Mouse (Mus musculus): ENCODE measurements at regions not wholly inside any gene's neighbourhood (a gene's known extent, or its start where the extent isn't known, plus 50 kb on each side); places are given as distances from the start of the nearest gene placed in this dataset.

GRCm38 (mm10) chr16:49304354-49304753 lies 247.1 kb downstream of the Myh15 start:
- no peak overlapping the region for H3K4me3 ChIP-seq (ENCODE audit: control insufficient read depth in 1 of 2, insufficient read depth in 1 of 2, low read depth in 2 of 2, low read length in 2 of 2)
- no peaks in the 10 kb centered on the region for H3K4me1 ChIP-seq (ENCODE audit: control insufficient read depth in 1 of 2, insufficient read depth in 2 of 2, low read length in 2 of 2)
- no peaks in the 10 kb centered on the region for H3K36me3 ChIP-seq (ENCODE audit: control insufficient read depth in 1 of 2, insufficient read depth in 2 of 2, low read length in 2 of 2)
- H3K27ac ChIP-seq (ENCODE audit: control insufficient read depth, low read depth, low read length), result no peak overlapping the region
- TF ChIP-seq ETS1 (IDR thresholded peaks at IDR 0.05; ENCODE audit: low read depth, low read length) (no peak), TCF12 (IDR thresholded peaks at IDR 0.05; ENCODE audit: low read depth, low read length) (no peak), CHD1 (IDR thresholded peaks at IDR 0.05; ENCODE audit: low read depth, low read length) (no peak), ZC3H11A (IDR thresholded peaks at IDR 0.05; ENCODE audit: low read depth, low read length) (no peak)
- H3K27me3 ChIP-seq (ENCODE audit: control insufficient read depth in 1 of 2, insufficient read depth in 2 of 2, low read length in 2 of 2), result no peaks in the 10 kb centered on the region
- no peaks in the 10 kb centered on the region for H3K9me3 ChIP-seq (replicated peaks; ENCODE audit: insufficient read depth, low read length)
- no peak for DNase-seq (ENCODE audit: low read depth, low spot score)
- H3K9ac ChIP-seq (ENCODE audit: control insufficient read depth, low read depth, low read length, poor library complexity, severe bottlenecking), result no peak overlapping the region
- no peaks in the 10 kb centered on the region for H3K79me2 ChIP-seq (ENCODE audit: control insufficient read depth, insufficient read depth, low read length, poor library complexity)

GRCm38 (mm10) chr16:49317061-49317460 lies 259.8 kb downstream of the Myh15 start:
- no peaks in the 10 kb centered on the region for H3K9me3 ChIP-seq (replicated peaks; ENCODE audit: insufficient read depth, low read length)
- TF ChIP-seq CHD2 (IDR thresholded peaks at IDR 0.05; ENCODE audit: low read length), result no peak
- no peak for TF ChIP-seq MYC (IDR thresholded peaks at IDR 0.05; ENCODE audit: low read depth, low read length)
- TF ChIP-seq ZMIZ1 (IDR thresholded peaks at IDR 0.05; ENCODE audit: low read depth, low read length), result no peak
- no peak for TF ChIP-seq HCFC1 (IDR thresholded peaks at IDR 0.05; ENCODE audit: low read depth, low read length)
- TF ChIP-seq SMC3 (IDR thresholded peaks at IDR 0.05; ENCODE audit: low read depth, low read length), result no peak

GRCm38 (mm10) chr16:49319047-49319678 lies 261.9 kb downstream of the Myh15 start:
- Histone ChIP-seq H3K36me3 (ENCODE audit: control insufficient read depth in 1 of 2, insufficient read depth in 2 of 2, low read length in 2 of 2) (no peaks in the 10 kb centered on the region), H3K4me1 (ENCODE audit: control insufficient read depth in 1 of 2, insufficient read depth in 2 of 2, low read length in 2 of 2) (no peaks in the 10 kb centered on the region), H3K79me2 (ENCODE audit: control insufficient read depth, insufficient read depth, low read length, poor library complexity) (no peaks in the 10 kb centered on the region), H3K27me3 (ENCODE audit: control insufficient read depth in 1 of 2, insufficient read depth in 2 of 2, low read length in 2 of 2) (no peaks in the 10 kb centered on the region; a peak in 1 of 4 replicates), H3K27ac (ENCODE audit: control insufficient read depth, low read depth, low read length) (no peak overlapping the region), H3K9me3 (replicated peaks; ENCODE audit: insufficient read depth, low read length) (no peaks in the 10 kb centered on the region), H3K9ac (ENCODE audit: control insufficient read depth, low read depth, low read length, poor library complexity, severe bottlenecking) (no peak overlapping the region), H3K4me3 (ENCODE audit: control insufficient read depth in 1 of 2, insufficient read depth in 1 of 2, low read depth in 2 of 2, low read length in 2 of 2) (no peak overlapping the region)
- DNase-seq (ENCODE audit: low read depth, low spot score), result no peak
- no peak for TF ChIP-seq CTCF (IDR thresholded peaks at IDR 0.05 in 2 of 3, conservative IDR thresholded peaks at IDR 0.05 in 1 of 3; ENCODE audit: control insufficient read depth in 1 of 3, insufficient read depth in 1 of 3, low read depth in 2 of 3, low read length in 3 of 3, poor library complexity in 1 of 3, severe bottlenecking in 1 of 3)
- no peak for TF ChIP-seq MAZ (IDR thresholded peaks at IDR 0.05; ENCODE audit: low read depth, low read length)
- TF ChIP-seq ELF1 (IDR thresholded peaks at IDR 0.05; ENCODE audit: low read depth, low read length), result no peak
- no peak for TF ChIP-seq UBTF (IDR thresholded peaks at IDR 0.05; ENCODE audit: borderline replicate concordance, insufficient read depth, low read depth, low read length)
- TF ChIP-seq GATA1 (IDR thresholded peaks at IDR 0.05; ENCODE audit: low read depth, low read length), result no peak
- TF ChIP-seq USF2 (IDR thresholded peaks at IDR 0.05; ENCODE audit: borderline replicate concordance in 1 of 2, insufficient read depth in 1 of 2, low read depth in 1 of 2, low read length in 2 of 2), result no peak
- no peak for TF ChIP-seq TAL1 (IDR thresholded peaks at IDR 0.05; ENCODE audit: low read length)
- TF ChIP-seq GABPA (IDR thresholded peaks at IDR 0.05; ENCODE audit: low read depth, low read length), result no peak
- TF ChIP-seq TCF12 (IDR thresholded peaks at IDR 0.05; ENCODE audit: low read depth, low read length), result no peak
- TF ChIP-seq MYB (IDR thresholded peaks at IDR 0.05; ENCODE audit: low read depth, low read length), result no peak
- no peak for TF ChIP-seq MXI1 (IDR thresholded peaks at IDR 0.05; ENCODE audit: low read depth, low read length)
- TF ChIP-seq MYC (IDR thresholded peaks at IDR 0.05; ENCODE audit: low read depth, low read length), result no peak
- no peak for TF ChIP-seq CHD1 (IDR thresholded peaks at IDR 0.05; ENCODE audit: low read depth, low read length)
- TF ChIP-seq POLR2AphosphoS2 (IDR thresholded peaks at IDR 0.05; ENCODE audit: low read length), result no peak
- TF ChIP-seq E2F4 (IDR thresholded peaks at IDR 0.05; ENCODE audit: borderline replicate concordance, low read depth, low read length), result no peak
- no peak for TF ChIP-seq CHD2 (IDR thresholded peaks at IDR 0.05; ENCODE audit: low read length)
- no peak for TF ChIP-seq ZC3H11A (IDR thresholded peaks at IDR 0.05; ENCODE audit: low read depth, low read length)
- no peak for TF ChIP-seq JUND (IDR thresholded peaks at IDR 0.05; ENCODE audit: low read depth, low read length)
- TF ChIP-seq POLR2A (IDR thresholded peaks at IDR 0.05; ENCODE audit: control insufficient read depth in 1 of 2, insufficient read depth in 1 of 2, low read depth in 1 of 2, low read length in 2 of 2, poor library complexity in 1 of 2), result no peak
- no peak for TF ChIP-seq BHLHE40 (IDR thresholded peaks at IDR 0.05; ENCODE audit: borderline replicate concordance, low read depth, low read length)

More at GRCm38 (mm10) chr16:49317061-49317460, 259.8 kb downstream of the Myh15 start:
- Histone ChIP-seq H3K27ac (ENCODE audit: control insufficient read depth, low read depth, low read length) (no peak overlapping the region), H3K27me3 (ENCODE audit: control insufficient read depth in 1 of 2, insufficient read depth in 2 of 2, low read length in 2 of 2) (no peaks in the 10 kb centered on the region), H3K79me2 (ENCODE audit: control insufficient read depth, insufficient read depth, low read length, poor library complexity) (no peaks in the 10 kb centered on the region), H3K9ac (ENCODE audit: control insufficient read depth, low read depth, low read length, poor library complexity, severe bottlenecking) (no peak overlapping the region), H3K36me3 (ENCODE audit: control insufficient read depth in 1 of 2, insufficient read depth in 2 of 2, low read length in 2 of 2) (no peaks in the 10 kb centered on the region), H3K4me3 (ENCODE audit: control insufficient read depth in 1 of 2, insufficient read depth in 1 of 2, low read depth in 2 of 2, low read length in 2 of 2) (no peak overlapping the region), H3K4me1 (ENCODE audit: control insufficient read depth in 1 of 2, insufficient read depth in 2 of 2, low read length in 2 of 2) (no peaks in the 10 kb centered on the region)
- DNase-seq (ENCODE audit: low read depth, low spot score), result no peak

Data from MEL (cell line).